Mouse (Mus musculus) forebrain, embryonic 12.5 days (tissue): ENCODE results near the gene Prkcq. TPM values are rescaled to one million over a fixed set of nuclear protein-coding genes. Genes with fewer than 3 reads are reported as not detected.

ENCODE experiments used
- ATAC-seq: fragments of 200-750 bp; cut with Nextera tagmentation; 2 replicates; pipeline ENCODE4 v1.8.0; 2017; ENCODE audit warnings: moderate TSS enrichment; ENCODE audit not compliant: low FRiP score
- H3K27ac ChIP-seq: fragments of 300-500 bp; sonication (generic); 2 replicates; pipeline ENCODE4 v1.5.1; 2016; ENCODE audit warnings: mild to moderate bottlenecking
- H3K27me3 ChIP-seq: fragments of 300-500 bp; sonication (generic); 2 replicates; pipeline ENCODE4 v1.6.1; 2016; ENCODE audit warnings: mild to moderate bottlenecking
- H3K36me3 ChIP-seq: fragments of 300-500 bp; sonication (generic); replicated peaks from 2 replicates; pipeline ENCODE4 v1.6.1; 2016; ENCODE audit warnings: mild to moderate bottlenecking
- H3K4me1 ChIP-seq: fragments of 300-500 bp; sonication (generic); 2 replicates; pipeline ENCODE4 v1.6.1; 2016
- H3K4me2 ChIP-seq: fragments of 300-500 bp; sonication (generic); 2 replicates; pipeline ENCODE4 v1.6.1; 2016; ENCODE audit warnings: mild to moderate bottlenecking, moderate library complexity
- H3K4me3 ChIP-seq: fragments of 300-500 bp; sonication (generic); replicated peaks from 2 replicates; pipeline ENCODE4 v1.5.1; 2016; ENCODE audit warnings: mild to moderate bottlenecking
- H3K9ac ChIP-seq: fragments of 300-500 bp; sonication (generic); 2 replicates; pipeline ENCODE4 v1.6.1; 2016; ENCODE audit warnings: mild to moderate bottlenecking
- H3K9me3 ChIP-seq: fragments of 300-500 bp; sonication (generic); 2 replicates; pipeline ENCODE4 v1.6.1; 2016
- WGBS: fragments of 180-500 bp; shearing (Covaris S2); methylation state at CpG from one replicate; pipeline ENCODE4 v1.1.7; 2016; 5-methylcytosine and 5-hydroxymethylcytosine counted together
- polyA plus RNA-seq: library from polyadenylated mRNA; unstranded; fragments of >200 nt; fragmentation: Nextera tagmentation; extraction: Ambion mirVana; gene quantifications from 2 replicates; pipeline ENCODE4 v1.2.1, GENCODE M21; 2016

The Prkcq gene
- polyA plus RNA-seq: 1.3 and 1.8 TPM in 2 replicates

DNA sequence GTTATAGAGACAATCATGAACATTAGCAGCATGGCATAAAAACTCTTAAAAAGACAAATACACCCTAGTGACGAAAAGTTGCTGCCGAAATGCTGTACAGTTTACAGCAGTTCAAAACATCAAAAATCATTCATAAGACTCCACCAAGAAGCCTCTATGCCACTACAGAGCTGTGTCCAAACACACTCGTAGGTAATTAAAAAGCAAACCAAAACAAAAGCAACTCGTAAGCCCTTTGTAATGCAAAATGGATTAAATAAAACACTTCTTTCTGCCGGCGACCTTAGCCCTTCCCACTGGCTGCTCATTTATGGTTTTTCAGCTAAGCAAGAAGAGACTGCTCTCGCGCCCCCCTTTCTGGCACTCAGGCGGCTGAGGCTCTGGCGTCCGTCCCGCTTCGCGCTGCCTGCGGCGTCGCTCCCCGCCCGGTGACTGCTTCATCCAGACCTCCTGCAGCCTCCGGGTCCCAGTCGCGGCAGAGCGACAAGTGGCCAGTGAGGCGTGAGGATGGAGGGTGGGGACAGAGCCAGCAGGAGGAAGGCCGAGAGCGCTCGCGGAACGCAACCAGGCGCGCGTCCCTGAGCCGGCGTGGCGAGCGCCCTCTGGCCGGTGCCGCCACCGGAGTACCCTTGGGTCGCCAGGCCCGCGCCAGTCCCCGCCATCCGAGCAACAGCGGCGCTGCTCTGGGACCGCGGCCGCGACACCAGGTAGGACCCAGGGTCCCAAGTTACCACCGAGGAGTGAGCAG is at the start of gene Prkcq:
Gene Prkcq (plus strand): TSS at position 355 of the 748 bp plus-strand sequence.
- WGBS: 1% methylated on average over 51 of the region's 51 CpGs
- peak within 1 kb of the TSS; percentile 85 for H3K4me2 ChIP-seq
- peaks cover 20% of the 10 kb centered on the region for H3K4me1 ChIP-seq
- H3K4me3 ChIP-seq: peak within 1 kb of the TSS; percentile 50
- ATAC-seq: peak; percentile 89
- H3K27me3 ChIP-seq: peaks cover 59% of the 10 kb centered on the region
- H3K27ac ChIP-seq: 0 out of 2 replicates have a peak within 1 kb of the TSS, but pooled peaks have one; percentile 46
- H3K36me3 ChIP-seq: no peaks in the 10 kb centered on the region
- peak within 1 kb of the TSS; percentile 48 for H3K9ac ChIP-seq
- H3K9me3 ChIP-seq: no peaks in the 10 kb centered on the region

- H3K9ac ChIP-seq: no peak overlapping the region
- no peak for ATAC-seq
- no peak overlapping the region for H3K27ac ChIP-seq
- no peaks in the 10 kb centered on the region for H3K36me3 ChIP-seq
- H3K27me3 ChIP-seq: no peaks in the 10 kb centered on the region
- 93% methylated on average over 12 of the region's 12 CpGs for WGBS
- no peaks in the 10 kb centered on the region for H3K4me1 ChIP-seq
- no peak overlapping the region for H3K4me2 ChIP-seq
- H3K4me3 ChIP-seq: no peak overlapping the region
- no peaks in the 10 kb centered on the region for H3K9me3 ChIP-seq
Observed at GRCm38 (mm10) chr2:11130881-11131280, 41.0 kb upstream of the Prkcq start.

- H3K4me2 ChIP-seq: no peak overlapping the region
- no peaks in the 10 kb centered on the region for H3K36me3 ChIP-seq
- H3K27ac ChIP-seq: no peak overlapping the region
- 75% methylated on average over 6 of the region's 6 CpGs for WGBS
- ATAC-seq: no peak
- H3K4me3 ChIP-seq: no peak overlapping the region
- H3K27me3 ChIP-seq: 0 out of 2 replicates have a peak, but pooled peaks cover 4% of the 10 kb centered on the region
- H3K4me1 ChIP-seq: no peaks in the 10 kb centered on the region
- H3K9ac ChIP-seq: no peak overlapping the region
- no peaks in the 10 kb centered on the region; the same call in 1 of the 2 replicates for H3K9me3 ChIP-seq
Observed at GRCm38 (mm10) chr2:11135718-11136117, 36.2 kb upstream of the Prkcq start.

GRCm38 (mm10) chr2:11138076-11138475 is 33.8 kb upstream of the Prkcq start:
- 91% methylated on average over 6 of the region's 6 CpGs for WGBS
- no peak overlapping the region for H3K4me3 ChIP-seq
- H3K4me1 ChIP-seq: no peaks in the 10 kb centered on the region
- H3K9ac ChIP-seq: no peak overlapping the region
- H3K27ac ChIP-seq: no peak overlapping the region
- H3K27me3 ChIP-seq: 0 out of 2 replicates have a peak, but pooled peaks cover 4% of the 10 kb centered on the region
- H3K4me2 ChIP-seq: no peak overlapping the region
- no peaks in the 10 kb centered on the region for H3K36me3 ChIP-seq
- H3K9me3 ChIP-seq: no peaks in the 10 kb centered on the region; the same call in 1 of the 2 replicates
- no peak for ATAC-seq

DNA sequence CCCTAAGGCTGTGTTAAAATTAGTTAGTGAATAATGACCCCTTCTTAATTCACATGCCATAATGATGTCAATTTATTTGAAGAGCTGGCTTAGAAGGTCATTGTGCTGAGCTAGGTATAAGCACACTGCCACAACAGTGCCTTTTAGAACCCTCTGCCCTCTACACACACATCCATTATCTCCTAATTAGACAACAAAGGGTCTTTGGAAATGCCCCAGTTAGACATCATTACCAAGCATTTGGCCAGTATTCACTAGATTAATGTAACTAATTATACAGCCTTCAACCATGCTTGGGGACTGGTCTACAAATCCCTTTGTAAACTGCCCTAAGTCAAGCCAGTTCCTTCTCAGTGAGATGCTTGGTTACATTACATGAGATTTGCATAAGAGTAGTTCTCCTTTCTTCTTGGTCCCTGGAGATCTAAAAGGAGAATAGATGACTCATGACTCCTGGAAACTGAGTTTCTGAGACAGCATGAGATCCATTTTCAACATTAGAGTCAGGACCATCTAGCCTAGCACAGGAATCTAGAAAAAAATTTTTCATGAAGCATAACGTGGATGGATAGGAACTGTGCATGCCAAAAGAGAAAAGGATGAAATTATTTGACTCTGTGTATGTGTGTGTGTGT is 32.3 kb upstream of the Prkcq start:
- WGBS: 74% methylated on average over 1 of the region's 1 CpGs
- Histone ChIP-seq H3K4me1 (no peaks in the 10 kb centered on the region), H3K4me2 (no peak overlapping the region), H3K27ac (no peak overlapping the region), H3K27me3 (0 out of 2 replicates have a peak, but pooled peaks cover 4% of the 10 kb centered on the region), H3K9me3 (no peaks in the 10 kb centered on the region; the same call in 1 of the 2 replicates), H3K36me3 (no peaks in the 10 kb centered on the region), H3K9ac (no peak overlapping the region), H3K4me3 (no peak overlapping the region)
- no peak for ATAC-seq

- Histone ChIP-seq H3K4me2 (no peak overlapping the region), H3K27ac (no peak overlapping the region), H3K9me3 (no peaks in the 10 kb centered on the region; the same call in 1 of the 2 replicates), H3K27me3 (0 out of 2 replicates have a peak, but pooled peaks cover 4% of the 10 kb centered on the region), H3K4me1 (no peaks in the 10 kb centered on the region), H3K4me3 (no peak overlapping the region), H3K9ac (no peak overlapping the region), H3K36me3 (no peaks in the 10 kb centered on the region)
- ATAC-seq: no peak
- whole genome bisulfite sequencing: 86% methylated on average over 3 of the region's 3 CpGs
Observed at GRCm38 (mm10) chr2:11140385-11140784, 31.5 kb upstream of the Prkcq start.

- ATAC-seq: no peak
- Histone ChIP-seq H3K27ac (no peak overlapping the region), H3K4me2 (no peak overlapping the region), H3K36me3 (no peaks in the 10 kb centered on the region), H3K9ac (no peak overlapping the region), H3K9me3 (no peaks in the 10 kb centered on the region), H3K4me1 (no peaks in the 10 kb centered on the region), H3K27me3 (no peaks in the 10 kb centered on the region), H3K4me3 (no peak overlapping the region)
- 90% methylated on average over 4 of the region's 4 CpGs for WGBS
Observed at GRCm38 (mm10) chr2:11149091-11149490, 22.8 kb upstream of the Prkcq start.

DNA sequence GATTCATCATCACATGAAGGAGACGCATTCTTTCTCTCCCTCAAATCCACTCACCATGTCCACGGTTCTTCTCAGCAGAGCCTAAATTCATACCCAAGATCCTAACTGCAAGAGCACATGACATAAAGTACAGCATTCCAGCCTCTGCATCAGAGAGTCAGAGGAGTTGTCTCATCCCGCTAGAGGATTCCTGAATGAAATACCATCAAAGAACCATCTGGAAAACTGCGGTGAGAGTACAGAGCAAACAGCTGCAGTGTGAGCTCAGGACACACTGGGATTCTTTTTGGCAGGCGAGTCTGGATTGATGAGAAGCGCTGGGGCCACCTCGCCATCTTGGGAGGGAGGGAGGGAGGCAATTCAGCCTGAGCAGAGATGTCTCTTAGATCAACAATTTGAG is 20.9 kb upstream of the Prkcq start:
- Histone ChIP-seq H3K9ac (no peak overlapping the region), H3K36me3 (no peaks in the 10 kb centered on the region), H3K4me1 (no peaks in the 10 kb centered on the region), H3K27ac (no peak overlapping the region), H3K27me3 (no peaks in the 10 kb centered on the region), H3K4me2 (no peak overlapping the region), H3K4me3 (no peak overlapping the region), H3K9me3 (no peaks in the 10 kb centered on the region)
- 84% methylated on average over 7 of the region's 7 CpGs for WGBS
- no peak for ATAC-seq

DNA sequence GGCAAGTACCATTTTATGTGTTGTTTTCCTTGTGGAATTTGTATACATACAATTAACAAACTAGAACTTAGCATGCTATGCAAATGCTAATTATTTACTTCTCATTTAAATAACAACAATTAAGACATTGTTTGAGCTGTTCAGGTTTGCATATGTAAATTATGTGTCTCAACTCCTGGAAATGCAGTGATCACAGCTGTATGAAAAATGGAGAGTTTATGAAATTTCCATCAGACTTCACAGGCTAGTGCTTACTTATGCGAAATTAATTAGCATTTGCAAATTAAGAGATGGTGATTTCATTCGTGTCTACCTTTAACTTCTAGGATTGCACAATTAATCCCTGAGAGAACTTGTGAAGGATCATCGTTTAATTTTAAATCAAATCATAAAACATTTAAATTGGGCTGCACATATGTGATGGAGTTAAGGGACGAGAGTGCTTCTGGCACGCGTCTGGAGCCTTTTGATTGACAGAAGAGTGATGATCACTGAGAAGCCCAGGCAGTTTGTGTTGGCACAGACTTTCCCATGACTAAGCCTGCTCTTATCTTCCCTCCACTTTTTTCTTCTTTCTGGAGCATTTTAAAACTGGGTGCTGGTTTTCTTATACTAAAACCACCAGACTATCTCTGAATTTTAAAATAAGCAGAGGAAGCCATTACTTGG is 20.1 kb upstream of the Prkcq start:
- no peaks in the 10 kb centered on the region for H3K4me1 ChIP-seq
- H3K9ac ChIP-seq: no peak overlapping the region
- H3K4me2 ChIP-seq: no peak overlapping the region
- H3K27me3 ChIP-seq: no peaks in the 10 kb centered on the region
- H3K27ac ChIP-seq: no peak overlapping the region
- H3K4me3 ChIP-seq: no peak overlapping the region
- 73% methylated on average over 6 of the region's 6 CpGs for WGBS
- ATAC-seq: no peak
- no peaks in the 10 kb centered on the region for H3K9me3 ChIP-seq
- H3K36me3 ChIP-seq: no peaks in the 10 kb centered on the region

GRCm38 (mm10) chr2:11159641-11160040 is 12.3 kb upstream of the Prkcq start:
- H3K4me3 ChIP-seq: no peak overlapping the region
- H3K9me3 ChIP-seq: no peaks in the 10 kb centered on the region
- no peak overlapping the region for H3K9ac ChIP-seq
- ATAC-seq: no peak
- H3K4me1 ChIP-seq: no peaks in the 10 kb centered on the region
- H3K4me2 ChIP-seq: no peak overlapping the region
- whole genome bisulfite sequencing: 91% methylated on average over 7 of the region's 7 CpGs
- H3K27ac ChIP-seq: no peak overlapping the region
- no peaks in the 10 kb centered on the region for H3K36me3 ChIP-seq
- H3K27me3 ChIP-seq: no peaks in the 10 kb centered on the region

- Histone ChIP-seq H3K4me1 (no peaks in the 10 kb centered on the region), H3K9me3 (no peaks in the 10 kb centered on the region), H3K4me2 (no peak overlapping the region), H3K27me3 (0 out of 2 replicates have a peak, but pooled peaks cover 2% of the 10 kb centered on the region), H3K27ac (no peak overlapping the region), H3K9ac (no peak overlapping the region), H3K4me3 (no peak overlapping the region), H3K36me3 (no peaks in the 10 kb centered on the region)
- no peak for ATAC-seq
- WGBS: 81% methylated on average over 3 of the region's 3 CpGs
Observed at GRCm38 (mm10) chr2:11160696-11161095, 11.2 kb upstream of the Prkcq start.

DNA sequence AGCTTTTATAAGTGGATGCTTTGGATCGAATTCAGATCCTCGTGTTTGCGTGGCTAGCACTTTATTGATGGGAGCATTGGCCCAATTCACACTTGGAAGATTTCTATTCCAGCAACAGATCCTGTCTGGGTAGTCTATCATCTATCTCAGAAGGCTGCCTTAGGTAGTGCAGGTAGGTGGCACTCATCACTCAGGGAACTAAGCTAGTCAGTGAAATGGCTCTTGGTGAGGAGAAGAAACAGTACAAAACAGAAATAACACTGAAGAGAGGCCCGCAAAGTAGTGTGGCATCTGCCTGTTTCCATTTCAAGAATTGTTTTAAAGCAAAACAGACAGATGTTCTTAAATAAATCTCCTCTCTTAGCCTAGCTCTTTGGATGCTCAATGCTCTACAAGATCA is 10.6 kb upstream of the Prkcq start:
- Histone ChIP-seq H3K27ac (no peak overlapping the region), H3K4me2 (no peak overlapping the region), H3K9ac (no peak overlapping the region), H3K9me3 (no peaks in the 10 kb centered on the region), H3K4me1 (no peaks in the 10 kb centered on the region), H3K4me3 (no peak overlapping the region), H3K27me3 (0 out of 2 replicates have a peak, but pooled peaks cover 2% of the 10 kb centered on the region), H3K36me3 (no peaks in the 10 kb centered on the region)
- 94% methylated on average over 4 of the region's 4 CpGs for WGBS
- ATAC-seq: no peak
